20 mouse cellular contexts compared by ENCODE assay signal in genomic region chr7:80180202-80180601, GRCm38 (mm10). TPM values are rescaled to one million over a fixed set of nuclear protein-coding genes. Genes with fewer than 3 reads are reported as not detected.
A peak's percentile ranks its signal among the peaks of the same experiment; 100 is the strongest.
DNase-seq lines count a peak whose midpoint lies in the region; ATAC-seq lines count a peak whose summit lies in the region.
"Had no signal": no experiment of that assay in that cellular context is flagged by ENCODE, and none has a peak within 500 bp of the region (broad histone marks: within the 10 kb centered on the region; RNA-seq: fewer than 3 reads in every experiment).

No protein-coding gene starts in this region.

- no peak overlapping the region for H3K9ac ChIP-seq in heart, embryonic 13.5 days
- H3K9ac ChIP-seq: embryonic facial prominence, embryonic 12.5 days; forebrain, embryonic 13.5 days; forebrain, embryonic 15.5 days; forebrain, postnatal 0 days had no signal

- DNase-seq in heart, embryonic 10.5 days (ENCODE audit: low spot score) = no peak
- DNase-seq in A20 (ENCODE audit: low read depth, low spot score) = peak; percentile 51
- DNase-seq in induced T-regulatory cell, adult 2 months (ENCODE audit: low read depth) = peak; percentile 65
- no peak for DNase-seq in ovary, postnatal 14 days (ENCODE audit: low spot score)
- DNase-seq: adrenal gland, adult 8-10 months; adrenal gland, postnatal 14 days; adrenal gland, postnatal 36 days; cerebellum, adult 11-12 months; cerebellum, adult 2 months; cerebellum, adult 9-10 months; cerebellum, postnatal 10 days; cerebellum, postnatal 25 days; forebrain, postnatal 0 days had no signal

- no peak overlapping the region for H3K4me3 ChIP-seq in heart, embryonic 13.5 days
- H3K4me3 ChIP-seq in heart, embryonic 10.5 days = no peak overlapping the region
- H3K4me3 ChIP-seq: embryonic facial prominence, embryonic 10.5 days; embryonic facial prominence, embryonic 12.5 days; forebrain, embryonic 13.5 days; forebrain, embryonic 15.5 days had no signal

- WGBS in heart, embryonic 13.5 days = 75% methylated on average over 3 of the region's 3 CpGs
- WGBS in heart, embryonic 10.5 days = 80% methylated on average over 3 of the region's 3 CpGs

- peaks cover 38% of the 10 kb centered on the region for H3K4me1 ChIP-seq in heart, embryonic 13.5 days
- H3K4me1 ChIP-seq in heart, embryonic 10.5 days = peaks cover 35% of the 10 kb centered on the region
- H3K4me1 ChIP-seq: embryonic facial prominence, embryonic 12.5 days; forebrain, embryonic 13.5 days; forebrain, embryonic 15.5 days had no signal

- H3K4me2 ChIP-seq in heart, embryonic 13.5 days = no peak overlapping the region
- H3K4me2 ChIP-seq: embryonic facial prominence, embryonic 12.5 days; forebrain, embryonic 13.5 days; forebrain, embryonic 15.5 days had no signal

- H3K27ac ChIP-seq in heart, embryonic 13.5 days (replicated peaks) = 0 out of 2 replicates have a peak overlapping the region, but pooled peaks have one; percentile 37
- no peak overlapping the region; the same call in 1 of the 2 replicates for H3K27ac ChIP-seq in heart, embryonic 10.5 days
- H3K27ac ChIP-seq: embryonic facial prominence, embryonic 10.5 days; embryonic facial prominence, embryonic 12.5 days; forebrain, embryonic 13.5 days; forebrain, embryonic 15.5 days had no signal

- no peak for ATAC-seq in heart, embryonic 13.5 days (ENCODE audit: extremely low read depth, insufficient number of reproducible peaks, low FRiP score, low TSS enrichment)
- ATAC-seq: forebrain, embryonic 13.5 days; forebrain, embryonic 15.5 days; forebrain, postnatal 0 days; Patski had no signal

- H3K27me3 ChIP-seq in heart, embryonic 13.5 days (replicated peaks) = peaks cover 29% of the 10 kb centered on the region; the same call in 1 of the 2 replicates
- H3K27me3 ChIP-seq in heart, embryonic 10.5 days (ENCODE audit: insufficient read depth, poor library complexity, severe bottlenecking) = peaks cover 13% of the 10 kb centered on the region; the same call in 1 of the 2 replicates
- H3K27me3 ChIP-seq: embryonic facial prominence, embryonic 12.5 days; forebrain, embryonic 13.5 days; forebrain, embryonic 15.5 days; Patski had no signal

- H3K9me3 ChIP-seq in heart, embryonic 13.5 days = no peaks in the 10 kb centered on the region
- H3K9me3 ChIP-seq in heart, embryonic 10.5 days = no peaks in the 10 kb centered on the region
- H3K9me3 ChIP-seq: embryonic facial prominence, embryonic 10.5 days; embryonic facial prominence, embryonic 12.5 days; forebrain, embryonic 13.5 days; forebrain, embryonic 15.5 days had no signal

- no peaks in the 10 kb centered on the region for H3K36me3 ChIP-seq in heart, embryonic 13.5 days
- H3K36me3 ChIP-seq in heart, embryonic 10.5 days = no peaks in the 10 kb centered on the region
- H3K36me3 ChIP-seq: embryonic facial prominence, embryonic 10.5 days; embryonic facial prominence, embryonic 12.5 days; forebrain, embryonic 15.5 days; G1E had no signal

RNA-seq across cellular contexts. Expression of gene Sema4b, which starts 6.4 kb away (rescaled TPM):
- polyA plus RNA-seq in heart, embryonic 13.5 days (2015; fragmentation: Nextera tagmentation; extraction: Ambion mirVana) = 9.9 and 11.3 TPM in 2 replicates
- polyA plus RNA-seq in heart, embryonic 10.5 days (2016; fragmentation: Nextera tagmentation; extraction: Ambion mirVana) = 7.8 and 8.9 TPM in 2 replicates

RNA-seq across cellular contexts. Expression of gene Cib1, which starts 52.4 kb away (rescaled TPM):
- polyA plus RNA-seq in heart, embryonic 13.5 days (2015; fragmentation: Nextera tagmentation; extraction: Ambion mirVana) = 54.2 and 57.9 TPM in 2 replicates
- 61.9 and 74.9 TPM in 2 replicates for polyA plus RNA-seq in heart, embryonic 10.5 days (2016; fragmentation: Nextera tagmentation; extraction: Ambion mirVana)

RNA-seq across cellular contexts. Expression of gene Gdpgp1, which starts 52.5 kb away (rescaled TPM):
- 3.3 and 3.7 TPM in 2 replicates for polyA plus RNA-seq in heart, embryonic 13.5 days (2015; fragmentation: Nextera tagmentation; extraction: Ambion mirVana)
- polyA plus RNA-seq in heart, embryonic 10.5 days (2016; fragmentation: Nextera tagmentation; extraction: Ambion mirVana) = 5.2 and 5.8 TPM in 2 replicates

Comparison
In these comparisons a context has a peak if more than half of its experiments do, and no peak if none do; other contexts are left out.
1. DNase-seq: peak in A20 (single experiment) and induced T-regulatory cell, adult 2 months (single experiment); none in heart, embryonic 10.5 days (single experiment) and ovary, postnatal 14 days (single experiment).